Comparison of ENCODE assay signal across 8 mouse cellular contexts in genomic region chr10:121476190-121476967, GRCm38 (mm10). TPM values are rescaled to one million over a fixed set of nuclear protein-coding genes. Genes with fewer than 3 reads are reported as not detected.
DNase-seq lines count a peak whose midpoint lies in the region; ATAC-seq and TF ChIP-seq lines count a peak whose summit lies in the region.

Rassf3 (minus strand) TSS chr10:121476347.

- WGBS in embryonic facial prominence, embryonic 15.5 days, result under 1% methylated on average over 59 of the region's 62 CpGs
- WGBS in limb, embryonic 15.5 days, result under 1% methylated on average over 60 of the region's 62 CpGs
- WGBS in midbrain, postnatal 0 days, result 2% methylated on average over 44 of the region's 62 CpGs

- peak; percentile 95 for ATAC-seq in embryonic facial prominence, embryonic 15.5 days (ENCODE audit: insufficient number of reproducible peaks, low FRiP score, low TSS enrichment, low read depth)
- ATAC-seq in limb, embryonic 15.5 days (ENCODE audit: insufficient number of reproducible peaks, low FRiP score, low TSS enrichment, low read depth), result peak; percentile 93
- ATAC-seq in midbrain, postnatal 0 days (ENCODE audit: low FRiP score), result peak; percentile 87

- peaks cover 21% of the 10 kb centered on the region for H3K79me2 ChIP-seq in C2C12 (ENCODE audit: control insufficient read depth, insufficient read depth)

- peak within 1 kb of the TSS; percentile 93 for H3K27ac ChIP-seq in bone marrow macrophage, adult 2 months (ENCODE audit: insufficient read depth, low read depth, low read length)
- H3K27ac ChIP-seq in embryonic facial prominence, embryonic 15.5 days (replicated peaks), result peak within 1 kb of the TSS; percentile 85
- peak within 1 kb of the TSS; percentile 89 for H3K27ac ChIP-seq in limb, embryonic 15.5 days
- H3K27ac ChIP-seq in midbrain, postnatal 0 days (ENCODE audit: low read depth, low read length), result peak within 1 kb of the TSS; percentile 48; the same call in 1 of the 2 replicates

- 0 out of 2 replicates have a peak, but pooled peaks have one; percentile 69 for TF ChIP-seq POLR2A in bone marrow macrophage, adult 2 months (IDR thresholded peaks at IDR 0.05; ENCODE audit: borderline replicate concordance, low read depth, low read length)

- no peaks in the 10 kb centered on the region for H3K36me3 ChIP-seq in C2C12 (ENCODE audit: control insufficient read depth, insufficient read depth)
- no peaks in the 10 kb centered on the region for H3K36me3 ChIP-seq in embryonic facial prominence, embryonic 15.5 days
- H3K36me3 ChIP-seq in limb, embryonic 15.5 days, result no peaks in the 10 kb centered on the region
- H3K36me3 ChIP-seq in midbrain, postnatal 0 days (ENCODE audit: insufficient read depth, low read length), result no peaks in the 10 kb centered on the region

- peak within 1 kb of the TSS; percentile 52 for H3K4me3 ChIP-seq in C2C12 (ENCODE audit: insufficient read depth, poor library complexity, severe bottlenecking)
- H3K4me3 ChIP-seq in bone marrow macrophage, adult 2 months (ENCODE audit: insufficient read depth, low read length), result peak within 1 kb of the TSS; percentile 100
- peak within 1 kb of the TSS; percentile 81 for H3K4me3 ChIP-seq in embryonic facial prominence, embryonic 15.5 days (replicated peaks)
- H3K4me3 ChIP-seq in limb, embryonic 15.5 days, result peak within 1 kb of the TSS; percentile 74
- H3K4me3 ChIP-seq in midbrain, postnatal 0 days (ENCODE audit: low read depth, low read length), result peak within 1 kb of the TSS; percentile 57

- peak within 1 kb of the TSS; percentile 96 for H3ac ChIP-seq in C2C12 (ENCODE audit: control insufficient read depth, insufficient read length, low read depth)

- peak within 1 kb of the TSS; percentile 71 for H3K4me2 ChIP-seq in embryonic facial prominence, embryonic 15.5 days (replicated peaks)
- peak within 1 kb of the TSS; percentile 87 for H3K4me2 ChIP-seq in limb, embryonic 15.5 days
- H3K4me2 ChIP-seq in midbrain, postnatal 0 days (ENCODE audit: low read depth, low read length, poor library complexity, severe bottlenecking), result peak within 1 kb of the TSS; percentile 93

- H3K4me1 ChIP-seq in bone marrow macrophage, adult 2 months (ENCODE audit: control insufficient read depth, insufficient read depth, low read length), result peaks cover 17% of the 10 kb centered on the region
- H3K4me1 ChIP-seq in embryonic facial prominence, embryonic 15.5 days, result peaks cover 45% of the 10 kb centered on the region
- peaks cover 41% of the 10 kb centered on the region for H3K4me1 ChIP-seq in limb, embryonic 15.5 days
- no peaks in the 10 kb centered on the region; the same call in 1 of the 2 replicates for H3K4me1 ChIP-seq in midbrain, postnatal 0 days (ENCODE audit: insufficient read depth, low read length)

- peak within 1 kb of the TSS; percentile 77 for H3K9ac ChIP-seq in embryonic facial prominence, embryonic 15.5 days
- peak within 1 kb of the TSS; percentile 81 for H3K9ac ChIP-seq in limb, embryonic 15.5 days
- H3K9ac ChIP-seq in midbrain, postnatal 0 days (replicated peaks; ENCODE audit: low read length, poor library complexity, severe bottlenecking), result peak within 1 kb of the TSS; percentile 57

- no peak for TF ChIP-seq CTCF in C2C12 (IDR thresholded peaks at IDR 0.05; ENCODE audit: control insufficient read depth, insufficient read depth, insufficient read length)
- TF ChIP-seq CTCF in bone marrow macrophage, adult 2 months (IDR thresholded peaks at IDR 0.05; ENCODE audit: low read depth, low read length), result no peak
- peak; percentile 32; the same call in 1 of the 2 replicates for TF ChIP-seq CTCF in midbrain, postnatal 0 days (IDR thresholded peaks at IDR 0.05)

- H3K79me3 ChIP-seq in C2C12 (ENCODE audit: low read depth), result peaks cover 7% of the 10 kb centered on the region

- H3K27me3 ChIP-seq in C2C12 (ENCODE audit: control insufficient read depth, insufficient read depth, insufficient read length), result no peaks in the 10 kb centered on the region
- H3K27me3 ChIP-seq in embryonic facial prominence, embryonic 15.5 days, result no peaks in the 10 kb centered on the region
- no peaks in the 10 kb centered on the region for H3K27me3 ChIP-seq in limb, embryonic 15.5 days
- H3K27me3 ChIP-seq in midbrain, postnatal 0 days (ENCODE audit: insufficient read depth, low read length), result peaks cover 4% of the 10 kb centered on the region; the same call in 1 of the 2 replicates

- DNase-seq in heart, adult 8-10 months (ENCODE audit: low spot score), result peak; percentile 89
- peak; percentile 96 for DNase-seq in kidney, adult 9 months
- peak; percentile 88 for DNase-seq in midbrain, postnatal 0 days (ENCODE audit: low spot score)
- peak; percentile 96 to 99 for DNase-seq in spleen, postnatal 10 days (ENCODE audit: low spot score in 2 of 2)

- no peaks in the 10 kb centered on the region for H3K9me3 ChIP-seq in embryonic facial prominence, embryonic 15.5 days (replicated peaks)
- no peaks in the 10 kb centered on the region for H3K9me3 ChIP-seq in limb, embryonic 15.5 days
- H3K9me3 ChIP-seq in midbrain, postnatal 0 days (ENCODE audit: low read length), result no peaks in the 10 kb centered on the region

TF ChIP-seq in C2C12, 6 proteins besides CTCF, POLR2A, EP300 and RAD21:
- TF ChIP-seq MYOD1 (IDR thresholded peaks at IDR 0.05; ENCODE audit: control insufficient read depth, insufficient read length, low read depth), result no peak
- TF ChIP-seq MAX (IDR thresholded peaks at IDR 0.05), result no peak
- TF ChIP-seq USF1 (IDR thresholded peaks at IDR 0.05; ENCODE audit: low read depth), result no peak
- no peak for TF ChIP-seq MYOG (IDR thresholded peaks at IDR 0.05; ENCODE audit: control insufficient read depth, extremely low read depth, insufficient read length)
- TF ChIP-seq FOSL1 (IDR thresholded peaks at IDR 0.05; ENCODE audit: insufficient read depth, low read length, poor library complexity, severe bottlenecking), result no peak
- TF ChIP-seq CEBPB (IDR thresholded peaks at IDR 0.05; ENCODE audit: low read depth), result no peak

RNA-seq across cellular contexts. Expression of gene Rassf3, which starts in this region (rescaled TPM):
- 8.9 TPM for polyA plus RNA-seq in C2C12 (2012; fragmentation: generic; extraction: Trizol)
- 59.8 and 65.1 TPM in 2 replicates for polyA plus RNA-seq in bone marrow macrophage, adult 2 months (2012; ENCODE audit: insufficient read depth, insufficient read length, missing spikeins)
- 20.3 and 21.0 TPM in 2 replicates for polyA plus RNA-seq in embryonic facial prominence, embryonic 15.5 days (2015; fragmentation: Nextera tagmentation; extraction: Ambion mirVana)
- total RNA-seq in heart, adult 8-10 months (2022), result 100 to 1,000 TPM; 131 to 151 (median 141) TPM
- polyA plus RNA-seq in limb, embryonic 15.5 days (2015; fragmentation: Nextera tagmentation; extraction: Ambion mirVana), result 17.3 and 17.8 TPM in 2 replicates
- 5.8 and 6.0 TPM in 2 replicates for total RNA-seq in midbrain, postnatal 0 days (2014; rRNA removed)
- 3.0 and 3.4 TPM in 2 replicates for polyA plus RNA-seq in midbrain, postnatal 0 days (2015; fragmentation: Nextera tagmentation; extraction: Ambion mirVana)

Comparison
In these comparisons a context has a peak if more than half of its experiments do, and no peak if none do; other contexts are left out.
1. Peak in every context shown above with its lines: DNase-seq, ATAC-seq, H3K4me3 ChIP-seq and H3K27ac ChIP-seq.
2. RNA of gene Rassf3 (total RNA-seq): 131 to 151 TPM in heart, adult 8-10 months; 5.8 to 6.0 TPM in midbrain, postnatal 0 days; every median in the first group is over 10 times any median in the second.